Mouse (Mus musculus) large intestine, adult 2 months (tissue): ENCODE data around the gene Bloc1s3. TPM values are rescaled to one million over a fixed set of nuclear protein-coding genes. Genes with fewer than 3 reads are reported as not detected.
A peak's percentile ranks its signal among the peaks of the same experiment; 100 is the strongest.
"Not testable (repeated sequence)": the region's sequence is repeated elsewhere in the genome, so short reads cannot be mapped to it uniquely, and the experiment has no call there.

Source experiments
- DNase-seq: peaks from one replicate; pipeline ENCODE4 v3.0.0-alpha.2; 2012; ENCODE audit warnings: low read depth, low spot score
- WGBS: fragments of 180-500 bp; shearing (Covaris S2); methylation state at CpG from one replicate; pipeline ENCODE4 v1.1.7; 2018; 5-methylcytosine and 5-hydroxymethylcytosine counted together
- polyA plus RNA-seq: library from polyadenylated mRNA; depleted of rRNA; stranded (reverse); fragments of >200 nt; gene quantifications from 2 replicates; pipeline ENCODE4 v1.2.3, GENCODE M21; 2012

Bloc1s3 gene
- polyA plus RNA-seq, 1 experiment, result 8.3 TPM

GRCm38 (mm10) chr7:19523017-19523756 is 15.0 kb upstream of the Bloc1s3 start:
- WGBS, result 4% methylated on average over 72 of the region's 72 CpGs
- DNase-seq, result no peak

- WGBS, result 20% methylated on average over 23 of the region's 23 CpGs
- no peak for DNase-seq
These were observed 11.9 kb upstream of the Bloc1s3 start for GRCm38 (mm10) chr7:19520032-19520431.

GRCm38 (mm10) chr7:19517652-19518365 is 9.6 kb upstream of the Bloc1s3 start, which contains the start of gene Nkpd1:
Nkpd1 (plus strand) TSS chr7:19517838.
- DNase-seq, result no peak
- under 1% methylated on average over 20 of the region's 29 CpGs for WGBS

- 84% methylated on average over 6 of the region's 6 CpGs for WGBS
These were observed 4.2 kb upstream of the Bloc1s3 start for GRCm38 (mm10) chr7:19512353-19512752.

GRCm38 (mm10) chr7:19511934-19512333 is 3.8 kb upstream of the Bloc1s3 start:
- WGBS, result 79% methylated on average over 6 of the region's 7 CpGs
- not testable (repeated sequence) for DNase-seq

More at GRCm38 (mm10) chr7:19512353-19512752, 4.2 kb upstream of the Bloc1s3 start:
- no peak for DNase-seq

GRCm38 (mm10) chr7:19509786-19510185 is 1.6 kb upstream of the Bloc1s3 start:
- 95% methylated on average over 7 of the region's 7 CpGs for WGBS
- DNase-seq, result no peak

- DNase-seq, result no peak
These were observed 879 bp upstream of the Bloc1s3 start for GRCm38 (mm10) chr7:19508924-19509568.

GRCm38 (mm10) chr7:19507612-19507981 is 570 bp downstream of the Bloc1s3 start:
- no peak for DNase-seq
- WGBS, result 5% methylated on average over 18 of the region's 18 CpGs

More at GRCm38 (mm10) chr7:19508924-19509568, 879 bp upstream of the Bloc1s3 start:
- WGBS, result 3% methylated on average over 15 of the region's 15 CpGs

GRCm38 (mm10) chr7:19506969-19507611 is 1.1 kb downstream of the Bloc1s3 start:
- 18% methylated on average over 71 of the region's 71 CpGs for WGBS
- no peak for DNase-seq

- no peak for DNase-seq
- 63% methylated on average over 6 of the region's 6 CpGs for WGBS
These were observed 1.8 kb downstream of the Bloc1s3 start for GRCm38 (mm10) chr7:19506326-19506725.

- peak; percentile 57 for DNase-seq
- WGBS, result 21% methylated on average over 5 of the region's 5 CpGs
These were observed 4.6 kb downstream of the Bloc1s3 start for GRCm38 (mm10) chr7:19503481-19504068.

- no peak for DNase-seq
- 69% methylated on average over 4 of the region's 4 CpGs for WGBS
These were observed 6.5 kb downstream of the Bloc1s3 start for GRCm38 (mm10) chr7:19501658-19502057.

- no peak for DNase-seq
- WGBS, result 62% methylated on average over 12 of the region's 12 CpGs
These were observed 7.5 kb downstream of the Bloc1s3 start for GRCm38 (mm10) chr7:19500420-19501363.

GRCm38 (mm10) chr7:19498326-19498725 is 9.8 kb downstream of the Bloc1s3 start:
- 64% methylated on average over 4 of the region's 4 CpGs for WGBS
- DNase-seq, result no peak

- no peak for DNase-seq
- 70% methylated on average over 5 of the region's 5 CpGs for WGBS
These were observed 12.0 kb downstream of the Bloc1s3 start for GRCm38 (mm10) chr7:19496214-19496555.

- 56% methylated on average over 20 of the region's 20 CpGs for WGBS
- no peak for DNase-seq
These were observed 12.5 kb downstream of the Bloc1s3 start for GRCm38 (mm10) chr7:19495521-19496213.

- no peak for DNase-seq
- WGBS, result 74% methylated on average over 25 of the region's 25 CpGs
These were observed 13.3 kb downstream of the Bloc1s3 start for GRCm38 (mm10) chr7:19494751-19495474.
